Mouse (Mus musculus): ENCODE measurements at regions not wholly inside any gene's neighbourhood (a gene's known extent, or its start where the extent isn't known, plus 50 kb on each side); places are given as distances from the start of the nearest gene placed in this dataset.
"Not testable (repeated sequence)": the region's sequence is repeated elsewhere in the genome, so short reads cannot be mapped to it uniquely, and the experiment has no call there.

GRCm38 (mm10) chr9:41892841-41893240, 231.3 kb downstream of the Sorl1 start:
- H3K4me3 ChIP-seq (ENCODE audit: low read depth, low read length) = no peak overlapping the region
- no peak overlapping the region for H3K27ac ChIP-seq (ENCODE audit: low read depth)
- DNase-seq (no peak), ATAC-seq (no peak)
- no peak for TF ChIP-seq EP300 (IDR thresholded peaks at IDR 0.05; ENCODE audit: low read depth)
- TF ChIP-seq CTCF (IDR thresholded peaks at IDR 0.05; ENCODE audit: low read depth) = no peak
- 0 out of 2 replicates have a peak, but pooled peaks cover 6% of the 10 kb centered on the region for H3K27me3 ChIP-seq (ENCODE audit: insufficient read depth, low read length)
- no peaks in the 10 kb centered on the region for H3K9me3 ChIP-seq (ENCODE audit: low read length)
- H3K4me2 ChIP-seq (ENCODE audit: low read depth, low read length) = no peak overlapping the region
- H3K9ac ChIP-seq (replicated peaks) = no peak overlapping the region
- peaks cover 5% of the 10 kb centered on the region; the same call in 1 of the 2 replicates for H3K4me1 ChIP-seq (ENCODE audit: insufficient read depth)
- WGBS (ENCODE audit: insufficient replicate concordance) = 36% methylated on average over 3 of the region's 3 CpGs
- H3K36me3 ChIP-seq (replicated peaks; ENCODE audit: insufficient read depth, low read length) = no peaks in the 10 kb centered on the region

- no peak overlapping the region for H3K9ac ChIP-seq (replicated peaks)
- TF ChIP-seq CTCF (IDR thresholded peaks at IDR 0.05; ENCODE audit: low read depth) = no peak
- no peak for TF ChIP-seq EP300 (IDR thresholded peaks at IDR 0.05; ENCODE audit: low read depth)
- no peak for DNase-seq
- H3K27ac ChIP-seq (ENCODE audit: low read depth) = no peak overlapping the region
- 59% methylated on average over 7 of the region's 7 CpGs for WGBS (ENCODE audit: insufficient replicate concordance)
- peaks cover 5% of the 10 kb centered on the region; the same call in 1 of the 2 replicates for H3K4me1 ChIP-seq (ENCODE audit: insufficient read depth)
- no peak overlapping the region; the same call in 1 of the 2 replicates for H3K4me2 ChIP-seq (ENCODE audit: low read depth, low read length)
- no peaks in the 10 kb centered on the region for H3K36me3 ChIP-seq (replicated peaks; ENCODE audit: insufficient read depth, low read length)
- no peaks in the 10 kb centered on the region for H3K9me3 ChIP-seq (ENCODE audit: low read length)
- H3K27me3 ChIP-seq (ENCODE audit: insufficient read depth, low read length) = 0 out of 2 replicates have a peak, but pooled peaks cover 6% of the 10 kb centered on the region
- ATAC-seq = no peak
- no peak overlapping the region for H3K4me3 ChIP-seq (ENCODE audit: low read depth, low read length)
Measured at GRCm38 (mm10) chr9:41891206-41891605, 232.9 kb downstream of the Sorl1 start.

GRCm38 (mm10) chr9:41890273-41891141, 233.6 kb downstream of the Sorl1 start:
- Histone ChIP-seq H3K36me3 (replicated peaks; ENCODE audit: insufficient read depth, low read length) (no peaks in the 10 kb centered on the region), H3K27me3 (ENCODE audit: insufficient read depth, low read length) (0 out of 2 replicates have a peak, but pooled peaks cover 6% of the 10 kb centered on the region), H3K27ac (ENCODE audit: low read depth) (0 out of 2 replicates have a peak overlapping the region, but pooled peaks have one; percentile 34), H3K9ac (replicated peaks) (0 out of 2 replicates have a peak overlapping the region, but pooled peaks have one; percentile 41), H3K4me2 (ENCODE audit: low read depth, low read length) (peak overlapping the region; percentile 59), H3K9me3 (ENCODE audit: low read length) (no peaks in the 10 kb centered on the region), H3K4me1 (ENCODE audit: insufficient read depth) (peaks cover 5% of the 10 kb centered on the region; the same call in 1 of the 2 replicates), H3K4me3 (ENCODE audit: low read depth, low read length) (peak overlapping the region; percentile 29)
- DNase-seq (peak; percentile 31), ATAC-seq (0 out of 2 replicates have a peak, but pooled peaks have one; percentile 5)
- WGBS (ENCODE audit: insufficient replicate concordance) = 5% methylated on average over 41 of the region's 42 CpGs
- TF ChIP-seq EP300 (IDR thresholded peaks at IDR 0.05; ENCODE audit: low read depth) (no peak), CTCF (IDR thresholded peaks at IDR 0.05; ENCODE audit: low read depth) (no peak)

- H3K4me2 ChIP-seq (ENCODE audit: low read depth, low read length) = peak overlapping the region; percentile 59
- no peaks in the 10 kb centered on the region for H3K36me3 ChIP-seq (replicated peaks; ENCODE audit: insufficient read depth, low read length)
- ATAC-seq (0 out of 2 replicates have a peak, but pooled peaks have one; percentile 17), DNase-seq (peak; percentile 14)
- 40% methylated on average over 12 of the region's 12 CpGs for WGBS (ENCODE audit: insufficient replicate concordance)
- H3K4me1 ChIP-seq (ENCODE audit: insufficient read depth) = peaks cover 5% of the 10 kb centered on the region; the same call in 1 of the 2 replicates
- H3K9ac ChIP-seq (replicated peaks) = no peak overlapping the region
- H3K27ac ChIP-seq (ENCODE audit: low read depth) = no peak overlapping the region
- H3K27me3 ChIP-seq (ENCODE audit: insufficient read depth, low read length) = 0 out of 2 replicates have a peak, but pooled peaks cover 6% of the 10 kb centered on the region
- TF ChIP-seq CTCF (IDR thresholded peaks at IDR 0.05; ENCODE audit: low read depth) (no peak), EP300 (IDR thresholded peaks at IDR 0.05; ENCODE audit: low read depth) (no peak)
- H3K9me3 ChIP-seq (ENCODE audit: low read length) = no peaks in the 10 kb centered on the region
- 0 out of 2 replicates have a peak overlapping the region, but pooled peaks have one; percentile 29 for H3K4me3 ChIP-seq (ENCODE audit: low read depth, low read length)
Measured at GRCm38 (mm10) chr9:41889568-41890272, 234.4 kb downstream of the Sorl1 start.

- no peaks in the 10 kb centered on the region for H3K36me3 ChIP-seq (replicated peaks; ENCODE audit: insufficient read depth, low read length)
- H3K4me2 ChIP-seq (ENCODE audit: low read depth, low read length) = no peak overlapping the region
- peaks cover 5% of the 10 kb centered on the region; the same call in 1 of the 2 replicates for H3K4me1 ChIP-seq (ENCODE audit: insufficient read depth)
- no peak for TF ChIP-seq CTCF (IDR thresholded peaks at IDR 0.05; ENCODE audit: low read depth)
- TF ChIP-seq EP300 (IDR thresholded peaks at IDR 0.05; ENCODE audit: low read depth) = no peak
- H3K27ac ChIP-seq (ENCODE audit: low read depth) = no peak overlapping the region
- no peak for ATAC-seq
- no peak overlapping the region for H3K4me3 ChIP-seq (ENCODE audit: low read depth, low read length)
- no peaks in the 10 kb centered on the region for H3K9me3 ChIP-seq (ENCODE audit: low read length)
- WGBS (ENCODE audit: insufficient replicate concordance) = 70% methylated on average over 3 of the region's 3 CpGs
- 0 out of 2 replicates have a peak, but pooled peaks cover 6% of the 10 kb centered on the region for H3K27me3 ChIP-seq (ENCODE audit: insufficient read depth, low read length)
- no peak for DNase-seq
- no peak overlapping the region for H3K9ac ChIP-seq (replicated peaks)
Measured at GRCm38 (mm10) chr9:41888616-41889150, 235.4 kb downstream of the Sorl1 start.

GRCm38 (mm10) chr9:41886456-41886855, 237.6 kb downstream of the Sorl1 start:
- H3K27me3 ChIP-seq (ENCODE audit: insufficient read depth, low read length); H3K4me3 ChIP-seq (ENCODE audit: low read depth, low read length); H3K4me1 ChIP-seq (ENCODE audit: insufficient read depth); H3K36me3 ChIP-seq (replicated peaks; ENCODE audit: insufficient read depth, low read length); H3K27ac ChIP-seq (ENCODE audit: low read depth); H3K9me3 ChIP-seq (ENCODE audit: low read length); DNase-seq; ATAC-seq; H3K9ac ChIP-seq (replicated peaks); H3K4me2 ChIP-seq (ENCODE audit: low read depth, low read length): not testable (repeated sequence)
- 86% methylated on average over 13 of the region's 13 CpGs for WGBS (ENCODE audit: insufficient replicate concordance)
